Mouse (Mus musculus): ENCODE measurements around the gene Ptprr. TPM values are rescaled to one million over a fixed set of nuclear protein-coding genes. Genes with fewer than 3 reads are reported as not detected.

The Ptprr gene
- polyA plus RNA-seq, 1 experiment from 2014 or later, result 0.16 TPM

DNA sequence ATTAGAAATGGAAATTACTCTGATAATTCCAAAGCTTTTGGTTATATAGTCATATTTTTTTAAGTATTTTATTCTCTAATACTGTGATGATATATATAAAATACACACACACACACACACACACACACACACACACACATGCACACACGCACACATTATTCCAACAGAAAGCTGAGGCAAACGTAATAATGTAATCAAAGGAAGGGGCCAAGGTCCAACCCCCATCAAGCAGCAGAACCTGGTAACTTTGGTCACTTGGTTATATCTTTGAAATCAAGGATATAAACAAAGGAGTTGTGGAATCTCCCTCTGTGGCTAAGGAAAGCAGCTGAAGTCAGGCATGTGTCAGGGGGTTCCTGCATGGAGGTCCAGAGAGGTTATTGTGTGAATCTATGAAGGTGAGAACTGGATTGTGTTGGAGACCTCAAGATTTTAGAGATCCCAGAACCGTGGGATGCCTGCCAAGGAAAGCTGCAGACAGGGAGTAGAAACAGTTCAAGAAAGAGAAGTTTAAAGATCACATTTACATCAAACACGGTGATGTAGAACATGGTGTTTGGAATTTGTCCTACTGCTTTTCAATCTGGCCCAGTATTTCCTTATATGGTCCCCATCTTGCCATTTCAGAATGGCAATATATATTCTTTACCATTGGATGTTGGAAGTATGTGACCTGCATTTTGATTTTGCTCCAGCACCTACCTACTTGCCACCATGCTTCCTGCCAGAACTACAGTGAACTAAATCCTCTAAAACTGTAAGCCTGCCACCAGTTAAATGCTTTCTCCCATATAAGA is 98.1 kb downstream of the Ptprr start:
- Histone ChIP-seq H3K27ac (replicated peaks) (no peak overlapping the region), H3K9ac (no peak overlapping the region), H3K4me3 (replicated peaks) (no peak overlapping the region), H3K4me1 (replicated peaks) (no peaks in the 10 kb centered on the region), H3K9me3 (replicated peaks) (no peaks in the 10 kb centered on the region; the same call in 1 of the 2 replicates), H3K4me2 (no peak overlapping the region), H3K27me3 (no peaks in the 10 kb centered on the region), H3K36me3 (replicated peaks) (no peaks in the 10 kb centered on the region)
- WGBS (ENCODE audit: insufficient replicate concordance), result 57% methylated on average over 4 of the region's 4 CpGs
- ATAC-seq (ENCODE audit: insufficient read depth), result no peak

DNA sequence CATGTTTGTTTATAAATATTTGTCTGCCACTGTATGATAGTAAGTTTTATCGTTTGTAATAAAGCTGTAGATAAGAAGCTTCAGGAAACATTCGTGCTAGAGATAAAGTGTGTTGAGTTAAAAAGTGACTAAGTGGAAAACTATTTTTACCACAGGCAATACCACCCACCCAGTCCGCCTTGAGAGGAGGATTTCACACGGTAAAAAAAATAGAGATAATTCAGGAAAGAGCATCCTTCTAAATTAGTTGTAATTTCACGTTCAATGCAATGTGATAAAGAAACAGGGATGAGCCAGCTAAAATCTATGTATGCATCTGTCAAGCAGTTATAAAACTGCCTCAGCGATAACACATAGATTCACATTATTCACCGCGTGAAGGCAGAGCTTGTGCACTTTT is 99.0 kb downstream of the Ptprr start:
- H3K4me3 ChIP-seq (replicated peaks), result no peak overlapping the region
- 41% methylated on average over 8 of the region's 8 CpGs for WGBS (ENCODE audit: insufficient replicate concordance)
- H3K9ac ChIP-seq, result no peak overlapping the region
- no peak overlapping the region for H3K4me2 ChIP-seq
- H3K4me1 ChIP-seq (replicated peaks), result no peaks in the 10 kb centered on the region
- ATAC-seq (ENCODE audit: insufficient read depth), result no peak
- H3K9me3 ChIP-seq (replicated peaks), result no peaks in the 10 kb centered on the region; the same call in 1 of the 2 replicates
- H3K36me3 ChIP-seq (replicated peaks), result no peaks in the 10 kb centered on the region
- no peak overlapping the region for H3K27ac ChIP-seq (replicated peaks)
- no peaks in the 10 kb centered on the region for H3K27me3 ChIP-seq

DNA sequence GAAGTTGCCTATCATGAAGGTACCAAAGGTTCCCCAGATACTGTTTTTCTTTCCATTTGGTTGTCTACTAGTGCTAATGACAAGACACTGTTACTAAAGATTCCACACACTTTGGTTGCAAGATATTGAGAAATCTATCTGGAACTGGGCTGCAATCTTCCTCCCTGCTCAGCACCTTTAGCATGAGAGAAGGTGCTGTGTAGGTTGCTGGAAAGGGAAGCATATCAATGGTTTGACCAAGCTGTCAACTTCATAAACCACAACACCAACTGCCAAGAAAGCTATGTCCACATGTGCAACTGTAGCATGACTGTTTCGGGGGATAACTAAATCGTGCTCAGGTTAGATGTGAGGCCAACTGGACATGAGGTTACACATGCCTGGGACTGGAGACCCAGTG is 103.5 kb downstream of the Ptprr start:
- no peaks in the 10 kb centered on the region for H3K27me3 ChIP-seq
- no peak for ATAC-seq (ENCODE audit: insufficient read depth)
- no peak overlapping the region for H3K4me3 ChIP-seq (replicated peaks)
- no peaks in the 10 kb centered on the region for H3K36me3 ChIP-seq (replicated peaks)
- no peak overlapping the region for H3K4me2 ChIP-seq
- no peak overlapping the region for H3K27ac ChIP-seq (replicated peaks)
- no peaks in the 10 kb centered on the region for H3K4me1 ChIP-seq (replicated peaks)
- H3K9me3 ChIP-seq (replicated peaks), result no peaks in the 10 kb centered on the region
- H3K9ac ChIP-seq, result no peak overlapping the region
- WGBS (ENCODE audit: insufficient replicate concordance), result 19% methylated on average over 2 of the region's 2 CpGs

DNA sequence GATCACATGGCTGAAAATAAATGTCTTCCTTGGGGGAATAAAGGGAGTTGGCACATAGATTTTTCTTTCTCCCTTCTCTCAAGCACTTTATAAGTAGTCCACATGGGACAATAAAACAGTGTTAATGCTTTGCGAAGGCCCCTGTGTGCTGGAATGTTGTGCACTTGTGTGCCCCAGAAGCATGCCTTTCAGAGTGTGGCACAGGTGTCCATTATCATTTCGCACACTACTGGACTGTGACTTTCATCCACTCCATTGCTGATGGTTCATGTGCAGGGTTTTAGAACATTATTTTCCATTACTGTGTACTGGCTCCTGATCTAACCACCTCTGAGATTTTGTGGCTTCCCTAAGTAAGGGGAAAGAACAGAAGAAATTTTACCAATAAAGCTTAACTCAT is 105.8 kb downstream of the Ptprr start:
- no peak overlapping the region for H3K9ac ChIP-seq
- H3K4me2 ChIP-seq, result no peak overlapping the region
- WGBS (ENCODE audit: insufficient replicate concordance), result 62% methylated on average over 2 of the region's 2 CpGs
- ATAC-seq (ENCODE audit: insufficient read depth), result no peak
- H3K4me3 ChIP-seq (replicated peaks), result no peak overlapping the region
- no peaks in the 10 kb centered on the region for H3K9me3 ChIP-seq (replicated peaks)
- no peaks in the 10 kb centered on the region for H3K4me1 ChIP-seq (replicated peaks)
- H3K27ac ChIP-seq (replicated peaks), result no peak overlapping the region
- H3K27me3 ChIP-seq, result no peaks in the 10 kb centered on the region
- H3K36me3 ChIP-seq (replicated peaks), result no peaks in the 10 kb centered on the region

DNA sequence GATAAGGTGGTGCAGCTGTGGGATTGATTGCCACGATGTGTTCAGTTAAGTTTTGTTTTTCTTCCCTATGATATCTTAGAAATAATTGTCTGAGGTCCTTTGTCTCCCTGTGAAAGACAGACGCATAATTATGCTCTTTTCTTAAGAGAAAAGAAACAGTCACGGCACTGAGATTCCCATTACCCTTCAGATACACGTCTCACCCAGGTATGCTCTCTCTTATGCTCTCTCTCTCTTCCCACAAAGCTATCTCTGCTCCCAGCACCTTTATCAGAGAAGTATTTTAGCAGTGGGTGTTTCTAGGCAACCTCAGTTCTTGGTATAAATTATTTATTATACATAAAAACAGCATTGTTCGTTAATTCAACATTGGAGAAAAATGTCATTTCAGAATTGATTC is 107.4 kb downstream of the Ptprr start:
- H3K4me3 ChIP-seq (replicated peaks), result no peak overlapping the region
- WGBS (ENCODE audit: insufficient replicate concordance), result 45% methylated on average over 5 of the region's 5 CpGs
- no peaks in the 10 kb centered on the region for H3K4me1 ChIP-seq (replicated peaks)
- H3K27me3 ChIP-seq, result no peaks in the 10 kb centered on the region
- no peak for ATAC-seq (ENCODE audit: insufficient read depth)
- no peak overlapping the region for H3K9ac ChIP-seq
- H3K27ac ChIP-seq (replicated peaks), result no peak overlapping the region
- no peaks in the 10 kb centered on the region for H3K36me3 ChIP-seq (replicated peaks)
- no peaks in the 10 kb centered on the region for H3K9me3 ChIP-seq (replicated peaks)
- H3K4me2 ChIP-seq, result no peak overlapping the region

DNA sequence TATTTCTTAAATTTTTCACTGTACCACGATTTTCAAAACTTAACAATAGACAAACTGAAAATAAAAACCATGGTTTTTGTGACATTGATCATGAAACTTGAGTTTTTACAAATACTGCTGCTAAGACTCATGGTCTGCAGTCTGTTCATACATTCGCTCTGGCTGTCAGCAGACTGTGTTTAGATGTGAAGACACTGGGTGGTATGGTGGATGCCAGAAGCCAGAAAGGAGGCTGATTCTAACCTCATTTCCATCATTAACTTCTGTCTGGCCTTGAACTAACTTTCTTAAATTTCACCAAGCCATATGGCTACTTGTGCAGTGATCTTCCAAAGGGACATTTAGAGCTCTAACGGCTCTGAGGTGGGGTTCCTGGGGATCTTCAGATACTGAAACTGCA is 112.4 kb downstream of the Ptprr start:
- 56% methylated on average over 3 of the region's 3 CpGs for WGBS (ENCODE audit: insufficient replicate concordance)

DNA sequence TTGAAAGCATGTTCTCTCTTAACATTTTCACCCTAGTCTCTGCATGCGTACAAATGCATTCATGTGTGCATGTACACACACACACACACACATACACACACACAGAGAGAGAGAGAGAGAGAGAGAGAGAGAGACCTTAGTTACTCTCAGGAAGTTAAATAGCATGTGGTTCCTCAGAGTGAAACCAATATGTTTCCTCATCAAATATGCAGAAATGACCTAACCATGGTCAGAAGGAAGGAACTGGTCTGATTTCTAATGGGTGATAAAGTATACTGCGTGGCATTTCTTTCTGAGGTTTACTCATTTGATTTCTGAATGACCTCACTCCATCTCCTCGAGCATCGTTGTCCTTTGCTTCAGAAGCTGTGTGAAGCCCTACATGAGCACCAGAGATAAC is 113.2 kb downstream of the Ptprr start:
- H3K4me2 ChIP-seq, result no peak overlapping the region

More for the DNA sequence above, 112.4 kb downstream of the Ptprr start:
- Histone ChIP-seq H3K9ac (no peak overlapping the region), H3K4me2 (no peak overlapping the region), H3K27me3 (no peaks in the 10 kb centered on the region), H3K9me3 (replicated peaks) (no peaks in the 10 kb centered on the region), H3K4me1 (replicated peaks) (no peaks in the 10 kb centered on the region), H3K4me3 (replicated peaks) (no peak overlapping the region), H3K27ac (replicated peaks) (no peak overlapping the region), H3K36me3 (replicated peaks) (no peaks in the 10 kb centered on the region)
- ATAC-seq (ENCODE audit: insufficient read depth), result no peak

DNA sequence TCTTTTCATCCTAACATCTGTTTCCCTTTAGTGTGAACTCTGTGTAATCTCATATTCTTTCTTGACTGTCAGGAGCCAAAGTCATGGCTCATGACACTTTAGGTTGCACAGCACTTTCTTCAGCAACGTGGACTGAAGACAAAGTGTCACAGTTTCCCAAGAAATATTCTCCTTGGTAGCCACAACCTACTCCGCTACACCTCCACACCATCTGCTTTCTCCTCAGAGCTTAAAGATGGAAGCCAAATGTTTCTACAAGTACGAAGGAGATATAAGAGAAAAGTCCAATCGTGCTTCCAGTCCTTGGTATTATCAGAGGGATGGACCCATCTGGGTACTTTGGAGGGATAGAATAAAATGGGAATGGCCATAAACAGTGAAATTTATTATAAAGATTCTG is 114.2 kb downstream of the Ptprr start:
- no peaks in the 10 kb centered on the region for H3K4me1 ChIP-seq (replicated peaks)
- no peak overlapping the region for H3K4me3 ChIP-seq (replicated peaks)
- no peak overlapping the region for H3K27ac ChIP-seq (replicated peaks)
- WGBS (ENCODE audit: insufficient replicate concordance), result 55% methylated on average over 4 of the region's 4 CpGs
- no peaks in the 10 kb centered on the region for H3K27me3 ChIP-seq
- no peak overlapping the region for H3K4me2 ChIP-seq
- no peaks in the 10 kb centered on the region for H3K9me3 ChIP-seq (replicated peaks)
- no peak overlapping the region for H3K9ac ChIP-seq
- H3K36me3 ChIP-seq (replicated peaks), result no peaks in the 10 kb centered on the region
- ATAC-seq (ENCODE audit: insufficient read depth), result no peak

More for the DNA sequence above, 113.2 kb downstream of the Ptprr start:
- no peaks in the 10 kb centered on the region for H3K36me3 ChIP-seq (replicated peaks)
- no peaks in the 10 kb centered on the region for H3K27me3 ChIP-seq
- 25% methylated on average over 4 of the region's 4 CpGs for WGBS (ENCODE audit: insufficient replicate concordance)
- no peak overlapping the region for H3K27ac ChIP-seq (replicated peaks)
- no peak for ATAC-seq (ENCODE audit: insufficient read depth)
- no peak overlapping the region for H3K9ac ChIP-seq
- H3K4me3 ChIP-seq (replicated peaks), result no peak overlapping the region
- no peaks in the 10 kb centered on the region for H3K4me1 ChIP-seq (replicated peaks)
- H3K9me3 ChIP-seq (replicated peaks), result no peaks in the 10 kb centered on the region

DNA sequence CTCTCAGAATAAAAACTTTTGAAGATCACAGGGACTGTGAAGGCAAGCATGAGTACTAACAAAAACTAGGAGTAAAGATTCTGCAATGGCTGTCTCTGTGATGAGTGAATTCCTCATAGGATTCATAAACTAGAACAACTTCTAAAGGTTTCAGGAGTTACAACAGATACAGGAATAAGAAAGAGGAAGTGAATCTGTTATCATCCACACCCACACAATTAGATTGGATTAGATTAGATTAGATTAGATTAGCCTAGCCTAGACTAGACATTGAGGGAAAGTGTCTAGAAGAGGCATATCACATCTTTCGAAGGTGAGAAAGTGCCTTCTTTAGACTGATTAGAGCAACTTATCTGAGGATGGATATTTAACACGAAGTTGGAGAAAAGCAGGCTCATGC is 117.2 kb downstream of the Ptprr start:
- WGBS (ENCODE audit: insufficient replicate concordance), result 49% methylated on average over 2 of the region's 2 CpGs
- Histone ChIP-seq H3K27ac (replicated peaks) (no peak overlapping the region), H3K9me3 (replicated peaks) (no peaks in the 10 kb centered on the region), H3K27me3 (no peaks in the 10 kb centered on the region), H3K4me3 (replicated peaks) (no peak overlapping the region), H3K9ac (no peak overlapping the region), H3K4me1 (replicated peaks) (no peaks in the 10 kb centered on the region), H3K4me2 (no peak overlapping the region), H3K36me3 (replicated peaks) (no peaks in the 10 kb centered on the region)
- ATAC-seq (ENCODE audit: insufficient read depth), result no peak

DNA sequence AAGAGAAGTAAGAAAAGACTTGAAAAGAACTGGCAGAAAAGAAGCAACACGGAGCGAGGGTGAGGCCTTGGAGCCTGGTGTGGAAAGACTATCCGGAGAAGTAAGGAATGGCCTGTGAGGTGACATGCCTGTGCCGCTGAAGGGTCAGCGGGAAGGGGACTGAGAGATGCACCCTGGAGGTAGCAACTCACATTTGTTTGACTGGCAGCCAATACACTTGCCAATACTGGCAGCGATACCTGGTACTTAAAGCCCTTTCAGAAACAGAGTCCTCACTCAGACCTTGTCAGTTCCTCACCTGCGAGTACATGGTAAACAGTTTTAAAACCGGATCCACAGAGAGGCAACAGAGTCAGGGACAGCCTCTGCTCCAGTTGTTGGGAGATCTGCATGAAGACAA is 122.2 kb downstream of the Ptprr start:
- no peaks in the 10 kb centered on the region for H3K4me1 ChIP-seq (replicated peaks)
- WGBS (ENCODE audit: insufficient replicate concordance), result 72% methylated on average over 8 of the region's 8 CpGs

DNA sequence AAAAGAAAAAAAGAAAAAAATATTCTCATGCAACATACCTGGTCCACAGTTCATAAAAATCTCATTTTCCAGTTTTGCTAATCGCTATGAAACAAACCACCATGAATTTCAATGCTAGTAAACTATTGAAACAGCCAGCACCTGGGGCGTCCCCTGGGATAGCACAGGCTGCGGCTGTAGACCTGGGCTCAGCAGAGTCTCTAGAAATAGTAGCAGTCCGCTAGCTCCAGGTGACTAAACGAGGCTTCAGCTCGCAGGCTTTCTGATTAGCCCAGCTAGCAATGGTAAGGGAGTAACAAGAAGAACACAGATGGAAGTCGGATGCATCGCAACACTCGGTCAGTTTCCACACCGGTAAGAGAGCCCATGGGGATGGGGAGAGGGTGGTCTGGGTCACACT is 125.7 kb downstream of the Ptprr start:
- Histone ChIP-seq H3K9ac (no peak overlapping the region), H3K27me3 (no peaks in the 10 kb centered on the region), H3K4me1 (replicated peaks) (no peaks in the 10 kb centered on the region), H3K4me3 (replicated peaks) (no peak overlapping the region), H3K9me3 (replicated peaks) (no peaks in the 10 kb centered on the region), H3K27ac (replicated peaks) (no peak overlapping the region), H3K36me3 (replicated peaks) (no peaks in the 10 kb centered on the region), H3K4me2 (no peak overlapping the region)
- ATAC-seq (ENCODE audit: insufficient read depth), result no peak
- 75% methylated on average over 10 of the region's 10 CpGs for WGBS (ENCODE audit: insufficient replicate concordance)

More for the DNA sequence above, 122.2 kb downstream of the Ptprr start:
- no peaks in the 10 kb centered on the region for H3K9me3 ChIP-seq (replicated peaks)
- no peak for ATAC-seq (ENCODE audit: insufficient read depth)
- no peak overlapping the region for H3K4me3 ChIP-seq (replicated peaks)
- no peaks in the 10 kb centered on the region for H3K27me3 ChIP-seq
- no peaks in the 10 kb centered on the region for H3K36me3 ChIP-seq (replicated peaks)
- no peak overlapping the region for H3K4me2 ChIP-seq
- no peak overlapping the region for H3K9ac ChIP-seq
- no peak overlapping the region for H3K27ac ChIP-seq (replicated peaks)

DNA sequence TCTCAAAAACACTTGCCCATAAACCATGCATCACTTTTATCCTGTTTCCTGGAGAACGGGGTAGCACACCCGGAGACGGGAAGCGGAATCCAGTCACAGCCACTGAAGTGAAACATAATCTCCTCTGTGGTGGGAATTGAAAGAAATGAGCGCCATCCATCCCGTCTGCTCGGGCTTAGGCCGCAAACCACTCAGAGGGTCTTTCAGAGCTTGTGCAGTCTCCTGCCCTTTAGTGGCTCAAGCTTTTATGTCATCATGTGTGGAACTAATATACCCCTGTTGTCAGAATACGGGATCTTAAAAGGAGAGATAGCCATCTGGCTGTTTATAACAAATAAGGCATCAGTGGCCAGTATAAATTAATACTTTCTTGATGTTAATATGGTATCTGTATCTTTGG is 128.1 kb downstream of the Ptprr start:
- H3K4me2 ChIP-seq, result no peak overlapping the region
- H3K4me3 ChIP-seq (replicated peaks), result no peak overlapping the region
- no peaks in the 10 kb centered on the region for H3K9me3 ChIP-seq (replicated peaks)
- H3K27ac ChIP-seq (replicated peaks), result no peak overlapping the region
- H3K27me3 ChIP-seq, result no peaks in the 10 kb centered on the region
- no peak for ATAC-seq (ENCODE audit: insufficient read depth)
- no peaks in the 10 kb centered on the region for H3K4me1 ChIP-seq (replicated peaks)
- no peaks in the 10 kb centered on the region for H3K36me3 ChIP-seq (replicated peaks)
- 67% methylated on average over 9 of the region's 9 CpGs for WGBS (ENCODE audit: insufficient replicate concordance)
- no peak overlapping the region for H3K9ac ChIP-seq

All from liver, embryonic 15.5 days (tissue).